Mouse (Mus musculus) kidney, postnatal 0 days (tissue): ENCODE measurements at regions not wholly inside any gene's neighbourhood (a gene's known extent, or its start where the extent isn't known, plus 50 kb on each side); places are given as distances from the start of the nearest gene placed in this dataset.
A peak's percentile ranks its signal among the peaks of the same experiment; 100 is the strongest.

ENCODE experiments used
- ATAC-seq: fragments of 200-750 bp; cut with Nextera tagmentation; replicated peaks from 2 replicates; pipeline ENCODE4 v1.8.0; 2017; ENCODE audit warnings: low read depth, moderate number of reproducible peaks, moderate TSS enrichment, moderate library complexity; ENCODE audit not compliant: low FRiP score
- DNase-seq: peaks from one replicate; pipeline ENCODE4 v3.0.0-alpha.2; 2016; ENCODE audit warnings: low spot score
- H3K27ac ChIP-seq: fragments of 300-500 bp; sonication (generic); 2 replicates; pipeline ENCODE4 v1.5.1; 2014; ENCODE audit warnings: mild to moderate bottlenecking
- H3K27me3 ChIP-seq: fragments of 300-500 bp; sonication (generic); 2 replicates; pipeline ENCODE4 v1.6.1; 2014; ENCODE audit warnings: low read length, mixed read lengths; ENCODE audit not compliant: insufficient read depth
- H3K36me3 ChIP-seq: fragments of 300-500 bp; sonication (generic); 2 replicates; pipeline ENCODE4 v1.6.1; 2014; ENCODE audit warnings: low read length, mixed read lengths; ENCODE audit not compliant: insufficient read depth
- H3K4me1 ChIP-seq: fragments of 300-500 bp; sonication (generic); replicated peaks from 2 replicates; pipeline ENCODE4 v1.6.1; 2014; ENCODE audit warnings: antibody characterized with exemption, low read length, mixed read lengths; ENCODE audit not compliant: insufficient read depth
- H3K4me2 ChIP-seq: fragments of 300-500 bp; sonication (generic); 2 replicates; pipeline ENCODE4 v1.6.1; 2014; ENCODE audit warnings: mild to moderate bottlenecking, low read length, moderate library complexity, mixed read lengths
- H3K4me3 ChIP-seq: fragments of 300-500 bp; sonication (generic); replicated peaks from 2 replicates; pipeline ENCODE4 v1.5.1; 2014; ENCODE audit warnings: low read depth, low read length
- H3K9ac ChIP-seq: fragments of 300-500 bp; sonication (generic); 2 replicates; pipeline ENCODE4 v1.6.1; 2014; ENCODE audit warnings: low read depth, low read length
- H3K9me3 ChIP-seq: fragments of 300-500 bp; sonication (generic); replicated peaks from 2 replicates; pipeline ENCODE4 v1.6.1; 2016; ENCODE audit warnings: low read length, inconsistent platforms, mixed read lengths
- CTCF ChIP-seq: IDR thresholded peaks from 2 replicates; pipeline ENCODE4 v1.5.1; 2016; ENCODE audit warnings: antibody characterized with exemption, low read depth, mild to moderate bottlenecking, moderate library complexity
- WGBS: fragments of 180-500 bp; shearing (Covaris S2); extraction: QIAGEN DNeasy Blood & Tissue Kit; methylation state at CpG from one replicate; pipeline ENCODE4 v1.1.7; 2014; 5-methylcytosine and 5-hydroxymethylcytosine counted together

DNA sequence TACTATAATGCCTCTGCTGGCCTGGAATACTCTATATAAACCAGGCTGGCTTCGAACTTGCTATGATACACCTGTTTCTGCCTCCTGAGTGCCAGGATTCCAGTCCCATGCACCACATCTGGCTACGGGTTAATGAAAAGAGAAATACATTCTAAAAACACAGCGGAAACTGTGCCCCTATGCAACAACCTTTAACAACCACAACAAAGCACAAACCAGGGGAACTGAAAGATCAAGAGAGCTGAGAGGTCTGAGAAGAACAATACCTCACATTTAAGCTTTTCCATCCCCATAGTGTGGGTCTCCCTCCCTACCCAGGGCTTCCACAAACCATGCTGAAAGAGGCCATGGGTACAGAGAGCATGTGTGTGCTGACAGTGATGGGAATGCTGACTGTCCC lies 501.0 kb upstream of the Kif2a start:
- no peak overlapping the region for H3K4me2 ChIP-seq
- no peak overlapping the region for H3K9ac ChIP-seq
- ATAC-seq (no peak), DNase-seq (no peak)
- no peaks in the 10 kb centered on the region for H3K9me3 ChIP-seq
- no peaks in the 10 kb centered on the region for H3K36me3 ChIP-seq
- WGBS = 92% methylated on average over 3 of the region's 3 CpGs
- no peaks in the 10 kb centered on the region for H3K27me3 ChIP-seq
- H3K4me1 ChIP-seq = no peaks in the 10 kb centered on the region
- H3K27ac ChIP-seq = no peak overlapping the region
- no peak for TF ChIP-seq CTCF
- no peak overlapping the region for H3K4me3 ChIP-seq

- Histone ChIP-seq H3K27ac (no peak overlapping the region), H3K9ac (no peak overlapping the region), H3K27me3 (no peaks in the 10 kb centered on the region), H3K4me2 (no peak overlapping the region), H3K4me1 (no peaks in the 10 kb centered on the region), H3K36me3 (no peaks in the 10 kb centered on the region), H3K9me3 (no peaks in the 10 kb centered on the region), H3K4me3 (no peak overlapping the region)
- no peak for TF ChIP-seq CTCF
- WGBS = 55% methylated on average over 3 of the region's 3 CpGs
- DNase-seq (no peak), ATAC-seq (no peak)
Measured at GRCm38 (mm10) chr13:107514236-107514635, 492.3 kb upstream of the Kif2a start.

GRCm38 (mm10) chr13:107513274-107514146 lies 491.6 kb upstream of the Kif2a start:
- H3K27ac ChIP-seq = no peak overlapping the region
- DNase-seq = peak; percentile 64
- WGBS = 36% methylated on average over 6 of the region's 6 CpGs
- H3K27me3 ChIP-seq = no peaks in the 10 kb centered on the region
- no peaks in the 10 kb centered on the region for H3K36me3 ChIP-seq
- no peak overlapping the region for H3K4me2 ChIP-seq
- TF ChIP-seq CTCF = no peak
- H3K9ac ChIP-seq = no peak overlapping the region
- no peaks in the 10 kb centered on the region for H3K9me3 ChIP-seq
- ATAC-seq = peak; percentile 78
- no peak overlapping the region for H3K4me3 ChIP-seq
- H3K4me1 ChIP-seq = no peaks in the 10 kb centered on the region

DNA sequence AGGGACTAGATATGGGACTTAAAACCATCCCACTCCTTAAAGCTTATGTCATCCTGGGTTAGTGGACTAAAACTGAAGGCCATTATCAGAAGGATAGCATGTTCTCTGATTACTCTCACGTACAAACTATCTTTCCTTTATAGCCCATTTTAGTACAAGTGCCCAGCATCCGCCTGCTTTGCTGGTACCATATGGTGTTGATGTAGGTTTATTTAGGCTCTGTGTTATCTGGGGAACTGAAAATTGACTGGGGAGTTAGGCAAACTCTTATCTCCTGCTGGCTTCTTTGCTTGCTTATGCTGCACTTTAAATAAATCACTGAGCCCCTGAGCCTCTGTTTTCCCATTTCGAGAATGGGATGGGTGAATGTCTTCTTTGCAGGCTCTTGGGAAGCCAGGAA lies 485.4 kb upstream of the Kif2a start:
- TF ChIP-seq CTCF = no peak
- 61% methylated on average over 3 of the region's 3 CpGs for WGBS
- no peaks in the 10 kb centered on the region for H3K9me3 ChIP-seq
- H3K4me2 ChIP-seq = no peak overlapping the region
- DNase-seq (no peak), ATAC-seq (no peak)
- H3K36me3 ChIP-seq = no peaks in the 10 kb centered on the region
- H3K4me3 ChIP-seq = no peak overlapping the region
- H3K9ac ChIP-seq = no peak overlapping the region
- no peaks in the 10 kb centered on the region for H3K27me3 ChIP-seq
- H3K27ac ChIP-seq = no peak overlapping the region
- H3K4me1 ChIP-seq = peaks cover 11% of the 10 kb centered on the region; the same call in 1 of the 2 replicates

DNA sequence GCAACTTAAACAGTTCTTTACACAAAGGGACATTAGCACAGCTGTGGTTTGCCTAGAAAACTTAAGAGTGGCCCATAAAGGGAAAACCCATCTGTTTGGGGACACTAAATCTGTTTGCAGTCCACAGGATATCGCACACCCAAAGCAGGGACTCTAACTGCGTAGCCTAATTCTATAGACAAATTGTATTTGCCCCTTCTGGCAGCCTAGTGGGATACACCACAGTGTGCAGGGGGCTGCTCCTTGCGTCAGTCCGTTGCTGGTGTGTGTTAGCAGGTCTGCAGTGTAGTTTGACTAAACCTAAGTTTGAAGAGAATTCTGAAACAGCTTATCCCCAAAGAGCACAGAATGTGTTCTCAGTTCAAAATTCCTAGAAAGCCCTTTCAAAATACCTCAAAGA lies 484.9 kb upstream of the Kif2a start:
- Histone ChIP-seq H3K4me2 (no peak overlapping the region), H3K4me1 (peaks cover 11% of the 10 kb centered on the region; the same call in 1 of the 2 replicates), H3K4me3 (no peak overlapping the region), H3K27me3 (no peaks in the 10 kb centered on the region), H3K9me3 (no peaks in the 10 kb centered on the region), H3K9ac (no peak overlapping the region), H3K36me3 (no peaks in the 10 kb centered on the region), H3K27ac (no peak overlapping the region)
- no peak for DNase-seq
- no peak for TF ChIP-seq CTCF
- ATAC-seq = no peak
- WGBS = 52% methylated on average over 4 of the region's 4 CpGs

DNA sequence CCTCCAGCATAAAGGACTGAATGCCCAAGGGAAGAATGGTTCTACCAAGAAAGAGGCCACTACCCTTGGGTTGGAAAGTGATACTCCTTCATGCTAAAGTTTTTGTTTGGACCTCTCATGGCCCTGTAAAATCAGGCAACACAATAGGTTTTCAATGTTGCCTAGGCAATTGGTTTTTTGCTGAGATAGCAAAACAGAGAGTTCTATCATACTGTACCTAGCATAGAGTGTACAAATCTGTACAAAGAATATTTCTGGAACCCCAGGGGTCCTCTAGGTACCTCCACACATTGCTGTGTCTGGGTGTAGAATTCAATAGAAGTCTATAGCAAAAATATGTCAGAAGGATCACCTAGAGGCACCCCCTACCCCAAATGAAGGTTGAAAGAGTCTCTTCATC lies 483.4 kb upstream of the Kif2a start:
- Histone ChIP-seq H3K36me3 (no peaks in the 10 kb centered on the region), H3K4me2 (no peak overlapping the region), H3K27ac (no peak overlapping the region), H3K4me1 (peaks cover 11% of the 10 kb centered on the region; the same call in 1 of the 2 replicates), H3K4me3 (no peak overlapping the region), H3K9me3 (no peaks in the 10 kb centered on the region), H3K9ac (no peak overlapping the region), H3K27me3 (no peaks in the 10 kb centered on the region)
- ATAC-seq = no peak
- DNase-seq = no peak
- TF ChIP-seq CTCF = no peak
